Comparison of ENCODE assay signal across 7 mouse cellular contexts in the genomic region with DNA sequence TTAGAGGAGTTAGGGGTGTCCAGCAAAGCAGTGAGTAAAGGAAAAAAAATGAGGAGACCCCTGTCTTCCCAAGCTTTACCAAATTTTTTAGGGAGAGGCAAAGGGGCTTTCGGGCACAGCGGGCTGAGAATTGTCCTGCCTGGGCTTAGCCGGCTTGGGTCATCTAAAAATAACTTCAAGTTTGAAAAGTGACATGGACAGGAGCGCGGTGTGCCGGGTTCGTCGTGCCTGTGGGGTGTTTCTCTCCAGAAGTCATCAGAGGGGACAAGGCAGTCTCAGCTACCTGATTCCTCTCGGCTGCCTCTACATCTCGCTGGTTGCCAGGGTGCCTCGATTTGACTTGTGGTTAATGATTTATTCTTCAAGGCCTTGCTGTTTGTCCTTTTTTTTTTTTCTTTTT. TPM values are rescaled to one million over a fixed set of nuclear protein-coding genes. Genes with fewer than 3 reads are reported as not detected.
DNase-seq lines count a peak whose midpoint lies in the region; ATAC-seq and TF ChIP-seq lines count a peak whose summit lies in the region.

No protein-coding gene starts in this region.

- peak overlapping the region; percentile 63; the same call in 1 of the 2 replicates for H3K4me3 ChIP-seq in embryonic facial prominence, embryonic 12.5 days
- H3K4me3 ChIP-seq in forebrain, embryonic 15.5 days, result peak overlapping the region; percentile 78
- H3K4me3 ChIP-seq in intestine, postnatal 0 days (ENCODE audit: low read depth, low read length), result peak overlapping the region; percentile 52
- peak overlapping the region; percentile 77 for H3K4me3 ChIP-seq in midbrain, embryonic 10.5 days

- TF ChIP-seq CTCF in intestine, postnatal 0 days (IDR thresholded peaks at IDR 0.05; ENCODE audit: low read depth), result no peak

- no peak for ATAC-seq in embryonic facial prominence, embryonic 12.5 days (ENCODE audit: insufficient number of reproducible peaks, insufficient read depth, low FRiP score, low TSS enrichment)
- no peak for ATAC-seq in forebrain, embryonic 15.5 days (replicated peaks)
- no peak for ATAC-seq in intestine, postnatal 0 days

- H3K9ac ChIP-seq in embryonic facial prominence, embryonic 12.5 days, result no peak overlapping the region
- H3K9ac ChIP-seq in forebrain, embryonic 15.5 days (replicated peaks), result peak overlapping the region; percentile 71
- no peak overlapping the region for H3K9ac ChIP-seq in intestine, postnatal 0 days (ENCODE audit: low read depth, low read length)

- no peaks in the 10 kb centered on the region; the same call in 1 of the 2 replicates for H3K4me1 ChIP-seq in embryonic facial prominence, embryonic 12.5 days
- peaks cover 13% of the 10 kb centered on the region for H3K4me1 ChIP-seq in forebrain, embryonic 15.5 days
- H3K4me1 ChIP-seq in intestine, postnatal 0 days (replicated peaks; ENCODE audit: control insufficient read depth, insufficient read depth, low read length), result no peaks in the 10 kb centered on the region
- peaks cover 17% of the 10 kb centered on the region for H3K4me1 ChIP-seq in midbrain, embryonic 10.5 days

- H3K36me3 ChIP-seq in embryonic facial prominence, embryonic 12.5 days, result no peaks in the 10 kb centered on the region
- no peaks in the 10 kb centered on the region for H3K36me3 ChIP-seq in forebrain, embryonic 15.5 days
- H3K36me3 ChIP-seq in intestine, postnatal 0 days (ENCODE audit: control insufficient read depth, insufficient read depth), result no peaks in the 10 kb centered on the region
- H3K36me3 ChIP-seq in midbrain, embryonic 10.5 days, result no peaks in the 10 kb centered on the region

- DNase-seq in midbrain, embryonic 10.5 days (ENCODE audit: low spot score), result no peak
- DNase-seq in spleen, postnatal 14 days (ENCODE audit: low spot score in 2 of 2), result no peak
- no peak for DNase-seq in gastrocnemius, adult 8-10 months (ENCODE audit: low spot score in 2 of 2)
- no peak for DNase-seq in frontal cortex, postnatal 25 days (ENCODE audit: low spot score in 2 of 2)

- H3K27ac ChIP-seq in embryonic facial prominence, embryonic 12.5 days, result no peak overlapping the region
- H3K27ac ChIP-seq in forebrain, embryonic 15.5 days (replicated peaks), result no peak overlapping the region
- no peak overlapping the region for H3K27ac ChIP-seq in intestine, postnatal 0 days (ENCODE audit: low read depth, low read length)
- no peak overlapping the region for H3K27ac ChIP-seq in midbrain, embryonic 10.5 days (replicated peaks)

- H3K27me3 ChIP-seq in embryonic facial prominence, embryonic 12.5 days, result peaks cover 14% of the 10 kb centered on the region
- no peaks in the 10 kb centered on the region for H3K27me3 ChIP-seq in forebrain, embryonic 15.5 days
- peaks cover 10% of the 10 kb centered on the region; the same call in 1 of the 2 replicates for H3K27me3 ChIP-seq in intestine, postnatal 0 days (replicated peaks; ENCODE audit: control insufficient read depth, insufficient read depth, low read length)
- H3K27me3 ChIP-seq in midbrain, embryonic 10.5 days (ENCODE audit: low read depth, poor library complexity, severe bottlenecking), result peaks cover 32% of the 10 kb centered on the region

- WGBS in embryonic facial prominence, embryonic 12.5 days, result 58% methylated on average over 11 of the region's 11 CpGs
- WGBS in forebrain, embryonic 15.5 days, result 71% methylated on average over 11 of the region's 11 CpGs
- 23% methylated on average over 11 of the region's 11 CpGs for WGBS in intestine, postnatal 0 days
- WGBS in midbrain, embryonic 10.5 days, result 70% methylated on average over 11 of the region's 11 CpGs

- H3K4me2 ChIP-seq in embryonic facial prominence, embryonic 12.5 days (replicated peaks), result peak overlapping the region; percentile 97
- H3K4me2 ChIP-seq in forebrain, embryonic 15.5 days (replicated peaks), result peak overlapping the region; percentile 86
- H3K4me2 ChIP-seq in intestine, postnatal 0 days (replicated peaks; ENCODE audit: low read depth), result peak overlapping the region; percentile 85

- no peaks in the 10 kb centered on the region for H3K9me3 ChIP-seq in embryonic facial prominence, embryonic 12.5 days
- H3K9me3 ChIP-seq in forebrain, embryonic 15.5 days, result no peaks in the 10 kb centered on the region
- no peaks in the 10 kb centered on the region for H3K9me3 ChIP-seq in intestine, postnatal 0 days (ENCODE audit: control insufficient read depth)
- H3K9me3 ChIP-seq in midbrain, embryonic 10.5 days (replicated peaks), result no peaks in the 10 kb centered on the region

RNA-seq across cellular contexts. Expression of a gene that starts 1.3 kb away (rescaled TPM):
- 4.1 and 5.3 TPM in 2 replicates for polyA plus RNA-seq in embryonic facial prominence, embryonic 12.5 days (2016; fragmentation: Nextera tagmentation; extraction: Ambion mirVana)
- 30.1 and 31.0 TPM in 2 replicates for polyA plus RNA-seq in forebrain, embryonic 15.5 days (2015; fragmentation: Nextera tagmentation; extraction: Ambion mirVana)
- polyA plus RNA-seq in intestine, postnatal 0 days (2015; fragmentation: Nextera tagmentation; extraction: Ambion mirVana), result 1.3 and 1.5 TPM in 2 replicates
- polyA plus RNA-seq in midbrain, embryonic 10.5 days (2016; fragmentation: Nextera tagmentation; extraction: Ambion mirVana), result 5.6 and 10.9 TPM in 2 replicates
- 10 to 100 TPM; 40.1 to 55.7 (median 44.0) TPM for total RNA-seq in gastrocnemius, adult 8-10 months (2022)
